Mouse (Mus musculus): ENCODE data around the gene Prcd.

DNA sequence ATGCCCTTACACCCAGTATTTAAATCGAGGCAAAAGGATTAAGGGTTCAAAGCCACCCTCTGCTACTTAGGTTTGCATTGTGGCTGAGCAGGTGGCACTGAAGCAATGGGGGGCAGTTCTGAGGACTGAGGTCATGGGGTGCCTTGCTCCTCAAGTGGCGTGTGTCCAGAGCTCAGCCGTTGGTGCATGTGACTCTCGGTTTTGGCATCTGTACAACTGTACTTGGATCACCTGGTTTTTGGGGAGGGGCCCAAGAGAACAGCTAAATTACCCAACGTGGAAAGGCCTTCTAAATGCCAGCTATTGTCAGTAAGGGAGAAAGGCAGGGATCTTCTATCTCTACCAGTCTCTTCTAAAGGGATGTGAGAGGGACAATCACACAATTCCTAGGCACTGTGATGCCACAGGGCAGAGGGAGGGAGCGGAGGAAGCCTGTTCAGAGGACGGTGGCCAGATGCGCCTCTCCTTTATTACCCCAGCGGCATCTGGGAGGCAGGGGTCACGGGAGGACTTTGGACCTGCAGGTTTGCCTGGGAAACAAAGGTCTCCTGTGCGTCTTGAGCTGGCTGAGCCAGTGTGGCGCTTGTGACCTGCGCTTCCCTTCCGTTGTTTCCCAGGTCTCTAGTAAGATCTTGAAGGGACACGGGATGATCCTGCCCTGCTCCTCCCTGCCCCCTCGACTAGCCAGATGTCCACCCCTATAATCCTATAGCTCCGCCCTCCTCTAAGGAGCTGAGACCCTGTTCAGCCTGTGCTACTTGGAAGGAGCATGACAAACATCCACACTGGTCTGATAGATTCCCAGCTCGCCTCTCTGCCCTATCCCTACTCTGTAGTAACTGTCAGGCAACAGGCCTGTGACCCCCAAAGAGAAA, 37.6 kb downstream of the Prcd start:
- no peak for TF ChIP-seq BHLHE40 (IDR thresholded peaks at IDR 0.05; ENCODE audit: low read depth, low read length)
- TF ChIP-seq MEF2A (IDR thresholded peaks at IDR 0.05; ENCODE audit: borderline replicate concordance, low read depth, low read length), result no peak
- no peak for TF ChIP-seq POLR2AphosphoS2 (IDR thresholded peaks at IDR 0.05; ENCODE audit: low read depth, low read length)
- TF ChIP-seq JUND (conservative IDR thresholded peaks at IDR 0.05; ENCODE audit: low read depth, low read length), result no peak
